Mouse (Mus musculus): Measurements from ENCODE around the gene Dpysl4. TPM values are rescaled to one million over a fixed set of nuclear protein-coding genes. Genes with fewer than 3 reads are reported as not detected.

The Dpysl4 gene
- polyA plus RNA-seq, 1 experiment from 2014 or later, result 0.18 TPM

GRCm38 (mm10) chr7:139105076-139105475, 19.3 kb downstream of the Dpysl4 start:
- Histone ChIP-seq H3K4me1 (ENCODE audit: control insufficient read depth, low read depth, low read length) (no peaks in the 10 kb centered on the region), H3K27me3 (ENCODE audit: control insufficient read depth, insufficient read depth, low read depth, low read length) (no peaks in the 10 kb centered on the region), H3K4me2 (ENCODE audit: low read depth, low read length) (no peak overlapping the region), H3K27ac (ENCODE audit: low read length) (no peak overlapping the region), H3K9me3 (replicated peaks; ENCODE audit: control insufficient read depth, low read length) (no peaks in the 10 kb centered on the region), H3K4me3 (ENCODE audit: low read depth, low read length) (no peak overlapping the region), H3K36me3 (ENCODE audit: control insufficient read depth, insufficient read depth) (no peaks in the 10 kb centered on the region), H3K9ac (ENCODE audit: low read depth, low read length) (no peak overlapping the region)
- WGBS (ENCODE audit: insufficient replicate concordance), result 58% methylated on average over 5 of the region's 5 CpGs
- no peak for ATAC-seq (ENCODE audit: low read depth)

- H3K9me3 ChIP-seq (replicated peaks; ENCODE audit: control insufficient read depth, low read length), result no peaks in the 10 kb centered on the region
- H3K4me3 ChIP-seq (ENCODE audit: low read depth, low read length), result no peak overlapping the region
- 57% methylated on average over 7 of the region's 7 CpGs for WGBS (ENCODE audit: insufficient replicate concordance)
- no peak overlapping the region for H3K9ac ChIP-seq (ENCODE audit: low read depth, low read length)
- H3K27me3 ChIP-seq (ENCODE audit: control insufficient read depth, insufficient read depth, low read depth, low read length), result no peaks in the 10 kb centered on the region
- no peaks in the 10 kb centered on the region for H3K36me3 ChIP-seq (ENCODE audit: control insufficient read depth, insufficient read depth)
- H3K27ac ChIP-seq (ENCODE audit: low read length), result no peak overlapping the region
- ATAC-seq (ENCODE audit: low read depth), result no peak
- no peak overlapping the region for H3K4me2 ChIP-seq (ENCODE audit: low read depth, low read length)
- H3K4me1 ChIP-seq (ENCODE audit: control insufficient read depth, low read depth, low read length), result no peaks in the 10 kb centered on the region
These were observed 19.9 kb downstream of the Dpysl4 start for GRCm38 (mm10) chr7:139105705-139106104.

GRCm38 (mm10) chr7:139107908-139108650, 22.3 kb downstream of the Dpysl4 start:
- Histone ChIP-seq H3K4me3 (ENCODE audit: low read depth, low read length) (no peak overlapping the region), H3K4me1 (ENCODE audit: control insufficient read depth, low read depth, low read length) (no peaks in the 10 kb centered on the region), H3K9ac (ENCODE audit: low read depth, low read length) (no peak overlapping the region), H3K9me3 (replicated peaks; ENCODE audit: control insufficient read depth, low read length) (no peaks in the 10 kb centered on the region), H3K4me2 (ENCODE audit: low read depth, low read length) (no peak overlapping the region), H3K36me3 (ENCODE audit: control insufficient read depth, insufficient read depth) (no peaks in the 10 kb centered on the region), H3K27me3 (ENCODE audit: control insufficient read depth, insufficient read depth, low read depth, low read length) (no peaks in the 10 kb centered on the region), H3K27ac (ENCODE audit: low read length) (no peak overlapping the region)
- 62% methylated on average over 9 of the region's 9 CpGs for WGBS (ENCODE audit: insufficient replicate concordance)
- no peak for ATAC-seq (ENCODE audit: low read depth)

- Histone ChIP-seq H3K9me3 (replicated peaks; ENCODE audit: control insufficient read depth, low read length) (no peaks in the 10 kb centered on the region), H3K36me3 (ENCODE audit: control insufficient read depth, insufficient read depth) (no peaks in the 10 kb centered on the region), H3K27ac (ENCODE audit: low read length) (no peak overlapping the region), H3K27me3 (ENCODE audit: control insufficient read depth, insufficient read depth, low read depth, low read length) (no peaks in the 10 kb centered on the region), H3K4me2 (ENCODE audit: low read depth, low read length) (no peak overlapping the region), H3K9ac (ENCODE audit: low read depth, low read length) (no peak overlapping the region), H3K4me3 (ENCODE audit: low read depth, low read length) (no peak overlapping the region), H3K4me1 (ENCODE audit: control insufficient read depth, low read depth, low read length) (no peaks in the 10 kb centered on the region)
- no peak for ATAC-seq (ENCODE audit: low read depth)
- WGBS (ENCODE audit: insufficient replicate concordance), result 35% methylated on average over 13 of the region's 13 CpGs
These were observed 33.5 kb downstream of the Dpysl4 start for GRCm38 (mm10) chr7:139119152-139119774.

- Histone ChIP-seq H3K4me1 (ENCODE audit: control insufficient read depth, low read depth, low read length) (no peaks in the 10 kb centered on the region), H3K9me3 (replicated peaks; ENCODE audit: control insufficient read depth, low read length) (no peaks in the 10 kb centered on the region), H3K4me2 (ENCODE audit: low read depth, low read length) (no peak overlapping the region), H3K36me3 (ENCODE audit: control insufficient read depth, insufficient read depth) (no peaks in the 10 kb centered on the region), H3K27ac (ENCODE audit: low read length) (no peak overlapping the region), H3K4me3 (ENCODE audit: low read depth, low read length) (no peak overlapping the region), H3K27me3 (ENCODE audit: control insufficient read depth, insufficient read depth, low read depth, low read length) (no peaks in the 10 kb centered on the region), H3K9ac (ENCODE audit: low read depth, low read length) (no peak overlapping the region)
- WGBS (ENCODE audit: insufficient replicate concordance), result 23% methylated on average over 2 of the region's 2 CpGs
- no peak for ATAC-seq (ENCODE audit: low read depth)
These were observed 34.0 kb downstream of the Dpysl4 start for GRCm38 (mm10) chr7:139119775-139120153.

- H3K36me3 ChIP-seq (ENCODE audit: control insufficient read depth, insufficient read depth), result no peaks in the 10 kb centered on the region
- H3K27ac ChIP-seq (ENCODE audit: low read length), result no peak overlapping the region
- no peaks in the 10 kb centered on the region for H3K27me3 ChIP-seq (ENCODE audit: control insufficient read depth, insufficient read depth, low read depth, low read length)
- ATAC-seq (ENCODE audit: low read depth), result no peak
- H3K9ac ChIP-seq (ENCODE audit: low read depth, low read length), result no peak overlapping the region
- WGBS (ENCODE audit: insufficient replicate concordance), result 63% methylated on average over 4 of the region's 4 CpGs
- H3K9me3 ChIP-seq (replicated peaks; ENCODE audit: control insufficient read depth, low read length), result no peaks in the 10 kb centered on the region
- H3K4me2 ChIP-seq (ENCODE audit: low read depth, low read length), result no peak overlapping the region
- no peak overlapping the region for H3K4me3 ChIP-seq (ENCODE audit: low read depth, low read length)
- H3K4me1 ChIP-seq (ENCODE audit: control insufficient read depth, low read depth, low read length), result no peaks in the 10 kb centered on the region
These were observed 40.1 kb downstream of the Dpysl4 start for GRCm38 (mm10) chr7:139125881-139126280.

GRCm38 (mm10) chr7:139126549-139126948, 40.7 kb downstream of the Dpysl4 start:
- no peak overlapping the region for H3K4me2 ChIP-seq (ENCODE audit: low read depth, low read length)
- H3K9me3 ChIP-seq (replicated peaks; ENCODE audit: control insufficient read depth, low read length), result no peaks in the 10 kb centered on the region
- H3K4me1 ChIP-seq (ENCODE audit: control insufficient read depth, low read depth, low read length), result no peaks in the 10 kb centered on the region
- no peaks in the 10 kb centered on the region for H3K27me3 ChIP-seq (ENCODE audit: control insufficient read depth, insufficient read depth, low read depth, low read length)
- no peak overlapping the region for H3K9ac ChIP-seq (ENCODE audit: low read depth, low read length)
- no peaks in the 10 kb centered on the region for H3K36me3 ChIP-seq (ENCODE audit: control insufficient read depth, insufficient read depth)
- 61% methylated on average over 7 of the region's 7 CpGs for WGBS (ENCODE audit: insufficient replicate concordance)
- ATAC-seq (ENCODE audit: low read depth), result no peak
- no peak overlapping the region for H3K4me3 ChIP-seq (ENCODE audit: low read depth, low read length)
- no peak overlapping the region for H3K27ac ChIP-seq (ENCODE audit: low read length)

- no peak overlapping the region for H3K27ac ChIP-seq (ENCODE audit: low read length)
- no peaks in the 10 kb centered on the region for H3K4me1 ChIP-seq (ENCODE audit: control insufficient read depth, low read depth, low read length)
- H3K9me3 ChIP-seq (replicated peaks; ENCODE audit: control insufficient read depth, low read length), result no peaks in the 10 kb centered on the region
- WGBS (ENCODE audit: insufficient replicate concordance), result 36% methylated on average over 4 of the region's 4 CpGs
- H3K9ac ChIP-seq (ENCODE audit: low read depth, low read length), result no peak overlapping the region
- H3K4me3 ChIP-seq (ENCODE audit: low read depth, low read length), result no peak overlapping the region
- H3K27me3 ChIP-seq (ENCODE audit: control insufficient read depth, insufficient read depth, low read depth, low read length), result no peaks in the 10 kb centered on the region
- no peaks in the 10 kb centered on the region for H3K36me3 ChIP-seq (ENCODE audit: control insufficient read depth, insufficient read depth)
- no peak for ATAC-seq (ENCODE audit: low read depth)
- no peak overlapping the region for H3K4me2 ChIP-seq (ENCODE audit: low read depth, low read length)
These were observed 43.2 kb downstream of the Dpysl4 start for GRCm38 (mm10) chr7:139128994-139129393.

GRCm38 (mm10) chr7:139130361-139130760, 44.6 kb downstream of the Dpysl4 start:
- no peak overlapping the region for H3K27ac ChIP-seq (ENCODE audit: low read length)
- no peak overlapping the region for H3K9ac ChIP-seq (ENCODE audit: low read depth, low read length)
- no peak overlapping the region for H3K4me3 ChIP-seq (ENCODE audit: low read depth, low read length)
- no peaks in the 10 kb centered on the region for H3K27me3 ChIP-seq (ENCODE audit: control insufficient read depth, insufficient read depth, low read depth, low read length)
- ATAC-seq (ENCODE audit: low read depth), result no peak
- no peak overlapping the region for H3K4me2 ChIP-seq (ENCODE audit: low read depth, low read length)
- H3K36me3 ChIP-seq (ENCODE audit: control insufficient read depth, insufficient read depth), result no peaks in the 10 kb centered on the region
- WGBS (ENCODE audit: insufficient replicate concordance), result 30% methylated on average over 6 of the region's 6 CpGs
- H3K9me3 ChIP-seq (replicated peaks; ENCODE audit: control insufficient read depth, low read length), result no peaks in the 10 kb centered on the region
- H3K4me1 ChIP-seq (ENCODE audit: control insufficient read depth, low read depth, low read length), result no peaks in the 10 kb centered on the region

Data from liver, embryonic 16.5 days (tissue).